Mouse (Mus musculus) hindbrain, embryonic 14.5 days (tissue): ENCODE results near the gene Gm11567. TPM values are rescaled to one million over a fixed set of nuclear protein-coding genes. Genes with fewer than 3 reads are reported as not detected.

Source experiments
- ATAC-seq: fragments of 200-750 bp; cut with Nextera tagmentation; 2 replicates; pipeline ENCODE4 v1.8.0; 2017; ENCODE audit warnings: moderate number of reproducible peaks, mild to moderate bottlenecking, moderate TSS enrichment, moderate library complexity; ENCODE audit not compliant: low FRiP score
- DNase-seq: peaks from one replicate; pipeline ENCODE4 v3.0.0-alpha.2; 2015; ENCODE audit warnings: low spot score
- H3K27ac ChIP-seq: fragments of 300-500 bp; sonication (generic); 2 replicates; pipeline ENCODE4 v1.5.1; 2014; ENCODE audit warnings: mild to moderate bottlenecking, moderate library complexity
- H3K27me3 ChIP-seq: fragments of 300-500 bp; sonication (generic); 2 replicates; pipeline ENCODE4 v1.6.1; 2014; ENCODE audit warnings: mild to moderate bottlenecking, low read length, mixed read lengths; ENCODE audit not compliant: control insufficient read depth, insufficient read depth
- H3K36me3 ChIP-seq: fragments of 300-500 bp; sonication (generic); replicated peaks from 2 replicates; pipeline ENCODE4 v1.6.1; 2014; ENCODE audit not compliant: control insufficient read depth, insufficient read depth
- H3K4me1 ChIP-seq: fragments of 300-500 bp; sonication (generic); replicated peaks from 2 replicates; pipeline ENCODE4 v1.6.1; 2014; ENCODE audit warnings: antibody characterized with exemption, low read length, mixed read lengths; ENCODE audit not compliant: control insufficient read depth, insufficient read depth
- H3K4me2 ChIP-seq: fragments of 300-500 bp; sonication (generic); replicated peaks from 2 replicates; pipeline ENCODE4 v1.6.1; 2014; ENCODE audit warnings: mild to moderate bottlenecking, moderate library complexity
- H3K4me3 ChIP-seq: fragments of 300-500 bp; sonication (generic); replicated peaks from 2 replicates; pipeline ENCODE4 v1.5.1; 2014; ENCODE audit warnings: mild to moderate bottlenecking, low read length
- H3K9ac ChIP-seq: fragments of 300-500 bp; sonication (generic); 2 replicates; pipeline ENCODE4 v1.6.1; 2014
- H3K9me3 ChIP-seq: fragments of 300-500 bp; sonication (generic); 2 replicates; pipeline ENCODE4 v1.6.1; 2016; ENCODE audit warnings: low read length; ENCODE audit not compliant: control insufficient read depth
- WGBS: fragments of 180-500 bp; shearing (Covaris S2); extraction: QIAGEN DNeasy Blood & Tissue Kit; methylation state at CpG from one replicate; pipeline ENCODE4 v1.1.7; 2014; 5-methylcytosine and 5-hydroxymethylcytosine counted together
- polyA plus RNA-seq: library from polyadenylated mRNA; unstranded; fragments of >200 nt; fragmentation: Nextera tagmentation; extraction: Ambion mirVana; gene quantifications from 2 replicates; pipeline ENCODE4 v1.2.1, GENCODE M21; 2014

The Gm11567 gene
- polyA plus RNA-seq, 1 experiment from 2014 or later: not detected

DNA sequence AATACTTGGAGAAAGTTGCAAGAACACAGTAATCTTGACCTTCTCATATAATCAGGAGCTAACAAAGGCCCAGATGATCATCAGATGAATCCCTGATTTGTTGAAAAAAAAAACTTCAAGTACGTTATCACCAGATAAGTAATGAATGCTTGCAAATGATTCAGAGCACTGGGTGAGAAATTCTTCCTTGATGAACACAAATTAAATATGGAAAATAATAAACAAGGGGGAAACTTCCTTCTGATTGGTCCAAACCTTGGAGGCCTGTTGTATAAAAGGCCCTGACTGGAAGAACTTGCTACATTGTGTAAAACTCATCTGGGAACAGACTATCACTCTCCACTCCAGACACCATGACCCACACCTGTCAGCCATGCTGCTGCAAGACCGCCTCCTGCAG is 28.6 kb downstream of the Gm11567 start, which contains the start of gene Krtap31-1:
Gene Krtap31-1, plus strand, starts transcription at position 301 of the 400 bp plus-strand sequence.
- Histone ChIP-seq H3K36me3 (no peaks in the 10 kb centered on the region), H3K9ac (no peak within 1 kb of the TSS), H3K4me2 (no peak within 1 kb of the TSS), H3K27ac (no peak within 1 kb of the TSS), H3K4me3 (no peak within 1 kb of the TSS), H3K27me3 (no peaks in the 10 kb centered on the region), H3K4me1 (no peaks in the 10 kb centered on the region), H3K9me3 (no peaks in the 10 kb centered on the region)
- no peak for DNase-seq
- 94% methylated on average over 2 of the region's 2 CpGs for WGBS
- ATAC-seq: no peak

- H3K4me1 ChIP-seq: no peaks in the 10 kb centered on the region
- H3K4me3 ChIP-seq: no peak within 1 kb of the TSS
- H3K9ac ChIP-seq: no peak within 1 kb of the TSS
- DNase-seq: no peak
- H3K36me3 ChIP-seq: no peaks in the 10 kb centered on the region
- WGBS: 91% methylated on average over 3 of the region's 3 CpGs
- H3K4me2 ChIP-seq: no peak within 1 kb of the TSS
- no peak within 1 kb of the TSS for H3K27ac ChIP-seq
- no peak for ATAC-seq
- no peaks in the 10 kb centered on the region for H3K27me3 ChIP-seq
- no peaks in the 10 kb centered on the region for H3K9me3 ChIP-seq
Measured at GRCm38 (mm10) chr11:99914451-99914850, 35.5 kb downstream of the Gm11567 start, which contains the start of gene Gm11565. Gm11565 (plus strand) TSS chr11:99914751.

Other genes with a start within 250 kb of the Gm11567 start
- not detected in 2 replicates for gene Krtap4-2, start 244.1 kb upstream of the Gm11567 start, polyA plus RNA-seq
- gene Krtap4-7, start 235.1 kb upstream of the Gm11567 start, polyA plus RNA-seq: not detected in 2 replicates
- gene Gm11555, start 229.0 kb upstream of the Gm11567 start, polyA plus RNA-seq: not detected in 2 replicates
- gene Gm11563, start 220.2 kb upstream of the Gm11567 start, polyA plus RNA-seq: not detected in 2 replicates
- gene Krtap4-6, start 213.2 kb upstream of the Gm11567 start, polyA plus RNA-seq: not detected in 2 replicates
- not detected in 2 replicates for gene Gm14190, start 188.4 kb upstream of the Gm11567 start, polyA plus RNA-seq
- gene Gm14180, start 144.9 kb upstream of the Gm11567 start, polyA plus RNA-seq: not detected in 2 replicates
- not detected in 2 replicates for gene Gm11595, start 106.3 kb upstream of the Gm11567 start, polyA plus RNA-seq
- gene Krtap4-8, start 98.5 kb upstream of the Gm11567 start, polyA plus RNA-seq: not detected in 2 replicates
- not detected in 2 replicates for gene Krtap4-9, start 94.0 kb upstream of the Gm11567 start, polyA plus RNA-seq
- not detected in 2 replicates for gene Gm11596, start 85.7 kb upstream of the Gm11567 start, polyA plus RNA-seq
- not detected in 2 replicates for gene Gm11569, start 80.3 kb upstream of the Gm11567 start, polyA plus RNA-seq
- not detected in 2 replicates for gene Gm11554, start 74.7 kb upstream of the Gm11567 start, polyA plus RNA-seq
- gene Krtap4-13, start 69.3 kb upstream of the Gm11567 start, polyA plus RNA-seq: not detected in 2 replicates
- gene Gm11564, start 63.5 kb upstream of the Gm11567 start, polyA plus RNA-seq: not detected in 2 replicates
- not detected in 2 replicates for gene 2300003K06Rik, start 41.1 kb upstream of the Gm11567 start, polyA plus RNA-seq
- gene Krtap4-16, start 27.6 kb upstream of the Gm11567 start, polyA plus RNA-seq: not detected in 2 replicates
- not detected in 2 replicates for gene Gm11568, start 21.3 kb upstream of the Gm11567 start, polyA plus RNA-seq
- not detected in 2 replicates for gene Gm11559, start 14.7 kb upstream of the Gm11567 start, polyA plus RNA-seq
- gene Krtap9-1, start 5.8 kb upstream of the Gm11567 start, polyA plus RNA-seq: not detected in 2 replicates
- not detected in 2 replicates for gene Krtap31-1, start 28.7 kb downstream of the Gm11567 start, polyA plus RNA-seq
- gene Gm11565, start 35.6 kb downstream of the Gm11567 start, polyA plus RNA-seq: not detected in 2 replicates
- gene Krtap31-2, start 57.1 kb downstream of the Gm11567 start, polyA plus RNA-seq: not detected in 2 replicates
- gene Krtap9-5, start 69.3 kb downstream of the Gm11567 start, polyA plus RNA-seq: not detected in 2 replicates
- gene Krtap29-1, start 99.9 kb downstream of the Gm11567 start, polyA plus RNA-seq: not detected in 2 replicates
- 0.16 and 0.29 TPM in 2 replicates for gene Krtap16-1, start 107.4 kb downstream of the Gm11567 start, polyA plus RNA-seq
- 0.86 and 1.5 TPM in 2 replicates for gene Krtap17-1, start 114.8 kb downstream of the Gm11567 start, polyA plus RNA-seq
- not detected in 2 replicates for gene Krt33a, start 137.0 kb downstream of the Gm11567 start, polyA plus RNA-seq
- 0.13 TPM in 1 of 2 replicates, not detected in the other for gene Krt33b, start 150.7 kb downstream of the Gm11567 start, polyA plus RNA-seq
- not detected in 2 replicates for gene Krt34, start 162.4 kb downstream of the Gm11567 start, polyA plus RNA-seq
- not detected in 2 replicates for gene Krt31, start 171.4 kb downstream of the Gm11567 start, polyA plus RNA-seq
- not detected in 2 replicates for gene Krt32, start 209.0 kb downstream of the Gm11567 start, polyA plus RNA-seq
- not detected in 2 replicates for gene Krt35, start 217.1 kb downstream of the Gm11567 start, polyA plus RNA-seq
- gene Krt36, start 226.4 kb downstream of the Gm11567 start, polyA plus RNA-seq: not detected in 2 replicates
- gene Krt13, start 242.4 kb downstream of the Gm11567 start, polyA plus RNA-seq: not detected in 2 replicates